In the genomic region with DNA sequence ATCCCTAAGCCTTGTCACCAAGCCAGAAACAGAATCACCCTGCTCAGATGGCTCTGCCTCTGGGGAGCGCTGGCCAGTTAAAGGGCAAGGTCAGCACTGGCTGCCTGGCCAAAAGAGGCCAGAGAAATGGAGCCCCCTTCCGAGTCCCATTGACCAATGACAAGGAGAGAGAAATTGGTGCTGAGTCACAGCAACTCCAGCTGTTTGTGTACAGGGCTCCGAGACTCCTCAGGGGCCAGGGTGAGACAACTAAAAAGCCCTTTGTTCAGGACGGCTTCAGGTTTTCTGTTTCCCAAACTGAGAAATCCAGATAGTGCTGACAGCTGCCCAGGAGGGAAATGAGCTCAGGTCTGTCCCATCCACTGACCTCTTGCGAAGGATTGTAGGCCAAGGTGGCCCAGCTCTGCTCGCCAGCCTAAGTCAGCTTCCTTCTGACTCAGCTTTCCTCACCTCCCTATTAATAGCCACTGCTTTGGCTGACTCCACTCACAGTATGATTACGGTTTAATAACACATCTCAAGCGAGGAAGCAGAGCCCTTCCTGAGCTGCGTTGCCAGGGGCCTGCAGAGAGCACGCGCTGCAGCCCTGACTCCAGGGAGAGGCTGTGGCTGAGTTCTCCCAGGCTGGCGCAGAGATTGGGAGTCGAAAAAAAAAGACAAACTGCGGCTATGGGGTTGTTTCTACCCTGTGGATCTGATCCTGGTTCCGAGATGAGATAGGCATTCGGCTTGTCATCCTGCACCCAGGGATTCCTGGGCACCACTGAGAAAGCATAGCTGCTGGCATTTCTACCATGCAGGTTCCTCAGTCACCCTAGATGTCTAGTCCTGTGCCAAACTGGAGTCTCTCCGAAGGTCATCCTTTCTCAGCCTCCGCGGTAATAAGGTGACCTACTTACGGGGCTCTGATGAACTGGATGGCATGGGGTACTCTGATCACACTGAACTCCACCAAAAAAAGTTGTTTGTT, we compare ENCODE assay signal across 8 mouse cellular contexts.
DNase-seq lines count a peak whose midpoint lies in the region; ATAC-seq and TF ChIP-seq lines count a peak whose summit lies in the region.

No protein-coding gene starts in this region.

- H3K4me1 ChIP-seq in midbrain, embryonic 10.5 days: peaks cover 9% of the 10 kb centered on the region
- peaks cover 5% of the 10 kb centered on the region; the same call in 1 of the 2 replicates for H3K4me1 ChIP-seq in midbrain, embryonic 16.5 days (ENCODE audit: control insufficient read depth, insufficient read depth, low read length)
- H3K4me1 ChIP-seq in heart, adult 2 months (ENCODE audit: control insufficient read depth, insufficient read depth, low read length): peaks cover 12% of the 10 kb centered on the region

- H3K4me2 ChIP-seq in midbrain, embryonic 16.5 days (ENCODE audit: low read length): no peak overlapping the region

- H3K27ac ChIP-seq in midbrain, embryonic 10.5 days (replicated peaks): peak overlapping the region; percentile 14; the same call in 1 of the 2 replicates
- H3K27ac ChIP-seq in midbrain, embryonic 16.5 days (ENCODE audit: low read length): no peak overlapping the region
- H3K27ac ChIP-seq in heart, adult 2 months: peak overlapping the region; percentile 96

- no peak for DNase-seq in midbrain, embryonic 10.5 days (ENCODE audit: low spot score)
- peak; percentile 74 for DNase-seq in cerebellum, adult 9-10 months
- DNase-seq in heart, adult 2 months: peak; percentile 71 to 86
- DNase-seq in kidney, adult 9 months: peak; percentile 48
- DNase-seq in lung, postnatal 25 days (ENCODE audit: low spot score): peak; percentile 37
- DNase-seq in thymus, postnatal 10 days (ENCODE audit: low spot score in 2 of 2): no peak
- DNase-seq in layer of hippocampus, postnatal 10 days (ENCODE audit: low spot score in 2 of 2): no peak

- no peak for ATAC-seq in midbrain, embryonic 16.5 days

- 76% methylated on average over 20 of the region's 20 CpGs for WGBS in midbrain, embryonic 10.5 days
- WGBS in midbrain, embryonic 16.5 days: 63% methylated on average over 20 of the region's 20 CpGs
- WGBS in heart, adult 2 months: 11% methylated on average over 20 of the region's 20 CpGs

- TF ChIP-seq CTCF in heart, adult 2 months (IDR thresholded peaks at IDR 0.05): no peak

- intact Hi-C loops in heart, adult 2 months (cut with DNase I): loop anchor here (1.0 to 2.0 kb wide), 2 partner anchors 38 to 72 kb away; a partner anchor contains a TSS

- H3K9me3 ChIP-seq in midbrain, embryonic 10.5 days (replicated peaks): no peaks in the 10 kb centered on the region
- H3K9me3 ChIP-seq in midbrain, embryonic 16.5 days (replicated peaks; ENCODE audit: control insufficient read depth, low read length, poor library complexity, severe bottlenecking): no peaks in the 10 kb centered on the region

- TF ChIP-seq POLR2A in heart, adult 2 months (IDR thresholded peaks at IDR 0.05; ENCODE audit: insufficient read depth, low read depth, low read length): no peak

- no peaks in the 10 kb centered on the region for H3K36me3 ChIP-seq in midbrain, embryonic 10.5 days
- no peaks in the 10 kb centered on the region for H3K36me3 ChIP-seq in midbrain, embryonic 16.5 days (ENCODE audit: control insufficient read depth, insufficient read depth, low read length)
- no peaks in the 10 kb centered on the region for H3K36me3 ChIP-seq in heart, adult 2 months (ENCODE audit: control insufficient read depth, insufficient read depth, low read length)

- no peaks in the 10 kb centered on the region for H3K79me2 ChIP-seq in heart, adult 2 months (replicated peaks; ENCODE audit: control insufficient read depth, insufficient read depth, low read length)

- no peaks in the 10 kb centered on the region for H3K27me3 ChIP-seq in midbrain, embryonic 10.5 days (ENCODE audit: low read depth, poor library complexity, severe bottlenecking)
- no peaks in the 10 kb centered on the region for H3K27me3 ChIP-seq in midbrain, embryonic 16.5 days (ENCODE audit: control insufficient read depth, insufficient read depth, low read depth, low read length)
- H3K27me3 ChIP-seq in heart, adult 2 months (ENCODE audit: control insufficient read depth, insufficient read depth, low read length): no peaks in the 10 kb centered on the region

- TF ChIP-seq EP300 in heart, adult 2 months (IDR thresholded peaks at IDR 0.05; ENCODE audit: insufficient read depth, low read depth, low read length): peak; percentile 62; the same call in 1 of the 2 replicates

- H3K4me3 ChIP-seq in midbrain, embryonic 10.5 days: no peak overlapping the region
- no peak overlapping the region for H3K4me3 ChIP-seq in midbrain, embryonic 16.5 days (ENCODE audit: low read depth, low read length)
- H3K4me3 ChIP-seq in heart, adult 2 months: 0 out of 2 replicates have a peak overlapping the region, but pooled peaks have one; percentile 6

- no peak overlapping the region for H3K9ac ChIP-seq in midbrain, embryonic 16.5 days (ENCODE audit: low read depth, low read length)
- no peak overlapping the region for H3K9ac ChIP-seq in heart, adult 2 months (ENCODE audit: low read depth, low read length)

Comparison
In these comparisons a context has a peak if more than half of its experiments do, and no peak if none do; other contexts are left out.
1. DNase-seq: peak in cerebellum, adult 9-10 months (single experiment), heart, adult 2 months (2 of 2), kidney, adult 9 months (single experiment) and lung, postnatal 25 days (single experiment); none in midbrain, embryonic 10.5 days (single experiment), thymus, postnatal 10 days (0 of 2) and layer of hippocampus, postnatal 10 days (0 of 2).